Mouse (Mus musculus) A20 (cell line): Measurements from ENCODE around the gene Lamtor1.

Experiments used
- DNase-seq: peaks from one replicate; pipeline ENCODE4 v3.0.0-alpha.2; 2011; ENCODE audit warnings: low read depth, low spot score

The Lamtor1 gene

GRCm38 (mm10) chr7:101905561-101906286 lies at the start of gene Lamtor1:
Lamtor1 (plus strand) TSS chr7:101905904.
- DNase-seq, result peak; percentile 100

- peak; percentile 42 for DNase-seq
Observed at GRCm38 (mm10) chr7:101857094-101857493, 48.6 kb upstream of the Lamtor1 start, which contains the start of gene Folr2. Folr2 (minus strand) TSS chr7:101857194.

- DNase-seq, result no peak
Observed at GRCm38 (mm10) chr7:101858362-101858761, 47.3 kb upstream of the Lamtor1 start.

- no peak for DNase-seq
Observed at GRCm38 (mm10) chr7:101860978-101861377, 44.7 kb upstream of the Lamtor1 start.

- peak; percentile 20 for DNase-seq
Observed at GRCm38 (mm10) chr7:101862291-101862690, 43.4 kb upstream of the Lamtor1 start.

GRCm38 (mm10) chr7:101863415-101863814 lies 42.3 kb upstream of the Lamtor1 start, which contains the start of gene Anapc15:
Anapc15 (plus strand) TSS chr7:101863715.
- no peak for DNase-seq

- no peak for DNase-seq
Observed at GRCm38 (mm10) chr7:101866491-101867265, 39.0 kb upstream of the Lamtor1 start.

GRCm38 (mm10) chr7:101867482-101867881 lies 38.2 kb upstream of the Lamtor1 start:
- no peak for DNase-seq

- DNase-seq, result no peak
Observed at GRCm38 (mm10) chr7:101868241-101869162, 37.2 kb upstream of the Lamtor1 start.

GRCm38 (mm10) chr7:101869163-101869500 lies 36.6 kb upstream of the Lamtor1 start:
- DNase-seq, result no peak

GRCm38 (mm10) chr7:101870629-101871028 lies 35.1 kb upstream of the Lamtor1 start, which contains the start of gene Folr1:
Folr1 (minus strand) TSS chr7:101870788.
- DNase-seq, result no peak

GRCm38 (mm10) chr7:101871296-101871695 lies 34.4 kb upstream of the Lamtor1 start:
- no peak for DNase-seq

- no peak for DNase-seq
Observed at GRCm38 (mm10) chr7:101875978-101876377, 29.7 kb upstream of the Lamtor1 start.

- DNase-seq, result no peak
Observed at GRCm38 (mm10) chr7:101880855-101881254, 24.8 kb upstream of the Lamtor1 start.

- no peak for DNase-seq
Observed at GRCm38 (mm10) chr7:101882413-101883154, 23.1 kb upstream of the Lamtor1 start.

GRCm38 (mm10) chr7:101884160-101884559 lies 21.5 kb upstream of the Lamtor1 start:
- peak; percentile 30 for DNase-seq

GRCm38 (mm10) chr7:101886274-101886673 lies 19.4 kb upstream of the Lamtor1 start:
- no peak for DNase-seq

- no peak for DNase-seq
Observed at GRCm38 (mm10) chr7:101888460-101888859, 17.2 kb upstream of the Lamtor1 start.

- no peak for DNase-seq
Observed at GRCm38 (mm10) chr7:101895695-101896094, 10.0 kb upstream of the Lamtor1 start.

- peak; percentile 99 for DNase-seq
Observed at GRCm38 (mm10) chr7:101896104-101897066, 9.3 kb upstream of the Lamtor1 start.
